Comparison of ENCODE assay signal across 18 mouse cellular contexts in genomic region chr17:86208057-86208820, GRCm38 (mm10). TPM values are rescaled to one million over a fixed set of nuclear protein-coding genes. Genes with fewer than 3 reads are reported as not detected.
DNase-seq lines count a peak whose midpoint lies in the region; ATAC-seq lines count a peak whose summit lies in the region.
"Had no signal": no experiment of that assay in that cellular context is flagged by ENCODE, and none has a peak within 500 bp of the region (broad histone marks: within the 10 kb centered on the region; RNA-seq: fewer than 3 reads in every experiment).

No protein-coding gene starts in this region.

- H3K9ac ChIP-seq in heart, embryonic 13.5 days, result no peak overlapping the region
- H3K9ac ChIP-seq in liver, embryonic 11.5 days (ENCODE audit: low read depth, low read length), result no peak overlapping the region
- no peak overlapping the region for H3K9ac ChIP-seq in kidney, embryonic 16.5 days (replicated peaks; ENCODE audit: low read length)
- H3K9ac ChIP-seq: embryonic facial prominence, embryonic 13.5 days; neural tube, embryonic 13.5 days had no signal

- H3K4me1 ChIP-seq in heart, embryonic 13.5 days, result peaks cover 65% of the 10 kb centered on the region
- H3K4me1 ChIP-seq in liver, embryonic 11.5 days (replicated peaks; ENCODE audit: control insufficient read depth, insufficient read depth, low read length), result peaks cover 19% of the 10 kb centered on the region
- H3K4me1 ChIP-seq in kidney, embryonic 16.5 days (ENCODE audit: insufficient read depth, low read length), result peaks cover 17% of the 10 kb centered on the region

- no peak for DNase-seq in heart, postnatal 36 days
- peak; percentile 53 for DNase-seq in MEL-GATA-1-ER (ENCODE audit: extremely low read depth, low read depth)
- no peak for DNase-seq in liver, embryonic 11.5 days (ENCODE audit: low spot score)
- no peak for DNase-seq in left cerebral cortex, postnatal 10 days (ENCODE audit: extremely low spot score in 1 of 2, low spot score in 2 of 2)
- DNase-seq: adrenal gland, postnatal 36 days; cerebellum, adult 2 months; layer of hippocampus, postnatal 36 days; lung, postnatal 14 days; right cerebral cortex, postnatal 14 days; thymus, postnatal 25 days had no signal

- no peaks in the 10 kb centered on the region for H3K36me3 ChIP-seq in heart, embryonic 13.5 days
- no peaks in the 10 kb centered on the region for H3K36me3 ChIP-seq in liver, embryonic 11.5 days (ENCODE audit: control insufficient read depth, insufficient read depth, low read length)
- H3K36me3 ChIP-seq in kidney, embryonic 16.5 days (ENCODE audit: insufficient read depth, low read length), result no peaks in the 10 kb centered on the region
- H3K36me3 ChIP-seq: embryonic facial prominence, embryonic 13.5 days; neural tube, embryonic 13.5 days had no signal

- WGBS in heart, embryonic 13.5 days, result 16% methylated on average over 17 of the region's 17 CpGs
- 29% methylated on average over 17 of the region's 17 CpGs for WGBS in liver, embryonic 11.5 days
- WGBS in kidney, embryonic 16.5 days, result 79% methylated on average over 17 of the region's 17 CpGs

- ATAC-seq in heart, embryonic 13.5 days (ENCODE audit: extremely low read depth, insufficient number of reproducible peaks, low FRiP score, low TSS enrichment), result 0 out of 2 replicates have a peak, but pooled peaks have one; percentile 34
- ATAC-seq in liver, embryonic 11.5 days (replicated peaks; ENCODE audit: low FRiP score), result peak; percentile 68
- peak; percentile 48 for ATAC-seq in megakaryocyte progenitor cell, adult 5-6 weeks (replicated peaks; ENCODE audit: poor library complexity)
- ATAC-seq in kidney, embryonic 16.5 days (ENCODE audit: low FRiP score, low TSS enrichment), result no peak
- ATAC-seq: forebrain, embryonic 16.5 days had no signal

- H3K4me2 ChIP-seq in heart, embryonic 13.5 days, result peak overlapping the region; percentile 62
- H3K4me2 ChIP-seq in liver, embryonic 11.5 days, result peak overlapping the region; percentile 47
- H3K4me2 ChIP-seq in kidney, embryonic 16.5 days (replicated peaks; ENCODE audit: low read depth, low read length), result no peak overlapping the region
- H3K4me2 ChIP-seq: embryonic facial prominence, embryonic 13.5 days; midbrain, embryonic 11.5 days; neural tube, embryonic 13.5 days had no signal

- no peak overlapping the region; the same call in 1 of the 2 replicates for H3K4me3 ChIP-seq in heart, embryonic 13.5 days
- H3K4me3 ChIP-seq in liver, embryonic 11.5 days (ENCODE audit: low read depth, low read length), result no peak overlapping the region
- H3K4me3 ChIP-seq in kidney, embryonic 16.5 days (ENCODE audit: low read length), result no peak overlapping the region
- H3K4me3 ChIP-seq: embryonic facial prominence, embryonic 13.5 days; neural tube, embryonic 13.5 days had no signal

- H3K27ac ChIP-seq in heart, embryonic 13.5 days (replicated peaks), result peak overlapping the region; percentile 7; the same call in 1 of the 2 replicates
- no peak overlapping the region; the same call in 1 of the 2 replicates for H3K27ac ChIP-seq in liver, embryonic 11.5 days (ENCODE audit: low read depth, low read length)
- no peak overlapping the region for H3K27ac ChIP-seq in kidney, embryonic 16.5 days (ENCODE audit: low read length)
- H3K27ac ChIP-seq: embryonic facial prominence, embryonic 13.5 days; neural tube, embryonic 13.5 days; stomach, postnatal 0 days had no signal

- H3K27me3 ChIP-seq in heart, embryonic 13.5 days (replicated peaks), result no peaks in the 10 kb centered on the region
- H3K27me3 ChIP-seq in liver, embryonic 11.5 days (replicated peaks; ENCODE audit: control insufficient read depth, insufficient read depth, low read length), result no peaks in the 10 kb centered on the region
- H3K27me3 ChIP-seq in kidney, embryonic 16.5 days (ENCODE audit: insufficient read depth, low read length), result no peaks in the 10 kb centered on the region
- H3K27me3 ChIP-seq: embryonic facial prominence, embryonic 13.5 days; neural tube, embryonic 13.5 days had no signal

- H3K9me3 ChIP-seq in heart, embryonic 13.5 days, result no peaks in the 10 kb centered on the region
- H3K9me3 ChIP-seq in liver, embryonic 11.5 days (ENCODE audit: control insufficient read depth, low read length), result no peaks in the 10 kb centered on the region
- 0 out of 2 replicates have a peak, but pooled peaks cover under 1% of the 10 kb centered on the region for H3K9me3 ChIP-seq in kidney, embryonic 16.5 days (ENCODE audit: low read length)
- H3K9me3 ChIP-seq: embryonic facial prominence, embryonic 13.5 days; neural tube, embryonic 13.5 days had no signal

- intact Hi-C loops in heart, postnatal 36 days (cut with DNase I), result no loop called here
- intact Hi-C loops in left cerebral cortex, postnatal 10 days (cut with DNase I), result no loop called here

RNA-seq across cellular contexts. Expression of gene Prkce, which starts 40.7 kb away (rescaled TPM):
- 6.2 and 7.0 TPM in 2 replicates for polyA plus RNA-seq in heart, embryonic 13.5 days (2015; fragmentation: Nextera tagmentation; extraction: Ambion mirVana)
- total RNA-seq in heart, postnatal 36 days (2021), result 10 to 100 TPM; 21.2 to 25.2 TPM
- polyA plus RNA-seq in liver, embryonic 11.5 days (2014; fragmentation: Nextera tagmentation; extraction: Ambion mirVana), result 3.7 and 4.0 TPM in 2 replicates
- 4.2 and 4.8 TPM in 2 replicates for total RNA-seq in megakaryocyte progenitor cell, adult 5-6 weeks (2015)
- 1.7 and 3.1 TPM in 2 replicates for total RNA-seq in megakaryocyte progenitor cell, adult 5-6 weeks (2017)
- polyA plus RNA-seq in kidney, embryonic 16.5 days (2015; fragmentation: Nextera tagmentation; extraction: Ambion mirVana), result 5.5 and 5.9 TPM in 2 replicates
- 100 to 1,000 TPM; 273 to 281 TPM for total RNA-seq in left cerebral cortex, postnatal 10 days (2021)

Comparison
In these comparisons a context has a peak if more than half of its experiments do, and no peak if none do; other contexts are left out.
1. RNA of gene Prkce, which starts 40.7 kb away (total RNA-seq): 273 to 281 TPM in left cerebral cortex, postnatal 10 days; 21.2 to 25.2 TPM in heart, postnatal 36 days and 1.7 to 4.8 TPM in megakaryocyte progenitor cell, adult 5-6 weeks; every median in the first group is over 10 times any median in the second.